Mouse (Mus musculus): Measurements from ENCODE around the gene Snx22.
A peak's percentile ranks its signal among the peaks of the same experiment; 100 is the strongest.

Snx22 gene

GRCm38 (mm10) chr9:66068971-66069391 is 538 bp downstream of the Snx22 start:
- peak; percentile 65 for DNase-seq (ENCODE audit: low read depth, low spot score)

DNA sequence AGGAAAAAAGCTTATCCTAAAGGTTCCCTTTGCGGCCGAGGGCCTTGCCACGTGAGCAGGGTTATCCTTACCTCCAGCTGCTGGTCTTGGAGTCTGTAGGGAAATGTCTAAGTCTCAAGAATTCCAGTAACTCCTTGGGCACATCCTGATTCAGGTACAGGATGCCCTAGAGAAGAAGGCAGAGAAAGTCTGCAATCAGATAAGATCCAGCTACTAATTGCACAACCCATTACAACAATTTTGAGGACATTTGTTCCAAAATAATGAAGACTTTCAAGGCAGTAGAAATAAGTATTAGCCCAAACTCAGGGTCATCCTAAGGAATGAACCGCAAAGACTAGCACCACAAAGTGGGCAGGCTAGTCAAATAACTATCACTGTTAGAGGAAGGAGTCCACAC is 1.5 kb downstream of the Snx22 start:
- no peak for DNase-seq (ENCODE audit: low read depth, low spot score)

- peak; percentile 61 for DNase-seq (ENCODE audit: low read depth, low spot score)
Observed at GRCm38 (mm10) chr9:66067542-66067941, 2.0 kb downstream of the Snx22 start.

DNA sequence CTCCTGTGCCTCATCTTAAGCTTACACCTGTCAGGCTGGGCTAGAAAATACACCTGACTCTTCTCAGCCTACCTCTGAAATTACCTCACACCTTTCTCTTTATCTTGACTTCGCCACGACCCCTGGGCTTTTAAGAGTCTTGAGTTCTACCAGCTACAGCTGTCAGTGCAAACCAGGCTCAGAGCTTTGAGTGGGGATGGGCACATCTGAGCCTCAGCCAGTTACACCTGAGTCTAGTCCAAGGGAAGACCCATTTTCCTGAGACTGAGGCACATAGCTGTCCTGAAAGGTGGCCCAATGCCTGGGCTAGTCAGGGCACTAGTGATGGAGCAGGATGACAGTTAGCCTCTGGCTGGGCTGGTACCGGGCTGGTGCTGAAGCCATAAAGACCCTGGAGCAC is 2.7 kb downstream of the Snx22 start:
- DNase-seq (ENCODE audit: low read depth, low spot score), result no peak

DNA sequence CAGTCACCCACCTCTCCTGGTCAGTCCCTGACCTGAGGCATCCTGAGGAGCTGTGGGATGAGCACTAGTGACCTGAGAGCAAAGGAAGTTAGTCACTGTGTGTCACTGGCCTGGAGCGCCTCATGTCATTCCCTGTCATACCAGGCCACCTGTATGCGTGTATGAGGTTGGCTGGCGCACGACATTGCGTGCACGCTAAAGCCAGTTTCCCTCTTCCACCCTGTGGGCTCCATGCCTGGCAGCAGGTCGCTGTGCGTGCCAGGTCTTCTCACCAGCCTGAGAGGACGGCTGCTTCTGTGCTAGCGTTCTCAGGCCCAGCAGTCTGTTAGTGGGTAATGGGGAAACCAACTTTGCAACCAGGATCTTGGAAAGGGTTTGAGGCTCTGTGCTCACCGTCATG is 5.2 kb downstream of the Snx22 start:
- DNase-seq (ENCODE audit: low read depth, low spot score), result no peak

- DNase-seq (ENCODE audit: low read depth, low spot score), result no peak
Observed at GRCm38 (mm10) chr9:66063446-66063845, 6.1 kb downstream of the Snx22 start.

DNA sequence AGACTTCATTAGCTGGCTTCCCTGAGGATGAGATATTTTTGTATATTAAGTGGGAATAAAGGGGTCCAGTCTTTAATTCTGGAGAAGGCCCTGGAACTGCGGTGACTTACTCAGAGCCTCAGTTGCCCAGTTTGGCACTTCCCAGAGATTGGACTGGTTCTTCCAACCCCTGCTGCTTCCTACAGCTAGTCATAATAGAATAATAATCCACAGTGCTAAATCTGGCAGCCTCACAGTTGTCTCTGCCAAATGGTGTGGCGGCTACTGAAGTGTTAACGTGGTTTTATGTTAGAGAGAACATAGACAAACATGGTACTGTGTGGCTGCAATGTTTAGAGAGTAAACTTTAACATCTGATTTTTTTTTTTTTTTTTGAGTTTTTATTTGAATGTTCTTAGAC is 7.9 kb downstream of the Snx22 start:
- no peak for DNase-seq (ENCODE audit: low read depth, low spot score)

- no peak for DNase-seq (ENCODE audit: low read depth, low spot score)
Observed at GRCm38 (mm10) chr9:66060986-66061385, 8.5 kb downstream of the Snx22 start.

- no peak for DNase-seq (ENCODE audit: low read depth, low spot score)
Observed at GRCm38 (mm10) chr9:66060308-66060647, 9.2 kb downstream of the Snx22 start.

DNA sequence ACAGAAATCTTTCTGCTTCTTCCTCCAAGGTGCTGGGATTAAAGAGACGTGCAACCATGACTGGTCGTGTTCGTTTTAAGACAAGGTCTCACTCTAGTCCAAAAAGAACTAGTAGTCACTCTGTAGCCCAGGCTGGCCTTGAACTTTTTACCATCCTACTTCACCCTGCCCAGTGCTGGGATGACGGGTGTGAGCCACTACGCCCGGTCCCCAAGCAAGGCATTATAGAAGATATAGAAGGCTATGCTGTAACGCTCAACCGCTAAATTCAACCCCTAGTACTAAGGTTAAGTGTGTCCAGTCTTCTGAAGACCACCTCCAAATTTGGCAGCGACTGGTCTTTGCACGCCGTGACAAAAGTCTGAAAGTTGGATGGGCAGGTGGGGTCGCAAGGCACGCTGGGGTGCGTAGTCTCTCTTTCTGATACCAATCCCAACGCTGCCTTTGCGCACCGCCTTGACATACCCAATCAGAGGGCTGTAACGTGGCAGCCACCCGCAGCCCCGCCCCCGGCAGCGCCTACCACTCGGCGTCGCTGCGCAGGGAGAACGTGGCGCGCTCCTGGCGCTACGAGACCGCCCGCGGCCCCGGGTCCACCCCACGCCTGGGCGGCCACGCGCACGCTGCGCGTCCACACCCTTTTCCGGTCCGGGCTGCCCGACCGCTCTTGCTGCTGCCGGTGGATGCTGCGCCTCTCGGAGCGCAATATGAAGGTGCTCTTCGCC is 9.8 kb downstream of the Snx22 start, which contains the start of gene Ppib:
TSS of gene Ppib (plus strand) at position 640 of the 725 bp plus-strand sequence.
- DNase-seq (ENCODE audit: low read depth, low spot score), result peak; percentile 97

- DNase-seq (ENCODE audit: low read depth, low spot score), result peak; percentile 36
Observed at GRCm38 (mm10) chr9:66053620-66054019, 15.9 kb downstream of the Snx22 start.

- no peak for DNase-seq (ENCODE audit: low read depth, low spot score)
Observed at GRCm38 (mm10) chr9:66052731-66053130, 16.8 kb downstream of the Snx22 start.

- DNase-seq (ENCODE audit: low read depth, low spot score), result no peak
Observed at GRCm38 (mm10) chr9:66051493-66051892, 18.0 kb downstream of the Snx22 start.

- no peak for DNase-seq (ENCODE audit: low read depth, low spot score)
Observed at GRCm38 (mm10) chr9:66049931-66050601, 19.5 kb downstream of the Snx22 start.

- no peak for DNase-seq (ENCODE audit: low read depth, low spot score)
Observed at GRCm38 (mm10) chr9:66043241-66043640, 26.3 kb downstream of the Snx22 start.

- no peak for DNase-seq (ENCODE audit: low read depth, low spot score)
Observed at GRCm38 (mm10) chr9:66042331-66042730, 27.2 kb downstream of the Snx22 start.

GRCm38 (mm10) chr9:66040801-66041200 is 28.7 kb downstream of the Snx22 start:
- DNase-seq (ENCODE audit: low read depth, low spot score), result no peak

DNA sequence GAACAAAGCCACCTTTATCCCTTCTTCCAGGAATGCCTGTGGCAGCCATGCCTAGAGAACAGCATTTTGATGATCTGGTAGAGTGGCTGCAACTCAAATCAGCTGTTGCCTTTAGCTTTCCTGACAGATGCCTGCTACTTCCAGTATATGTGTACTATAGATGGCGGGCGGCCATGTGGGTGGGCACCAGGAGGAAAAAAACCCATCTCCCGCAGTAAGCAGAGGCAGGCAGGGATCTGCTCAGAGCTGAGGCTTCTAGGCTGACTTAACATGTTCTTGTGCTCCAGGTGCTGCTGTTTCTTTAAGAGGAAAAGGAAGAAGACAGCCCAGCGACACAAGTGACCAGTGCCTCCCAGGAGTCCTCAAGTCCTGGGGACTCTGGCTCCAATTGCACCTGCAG is 30.2 kb downstream of the Snx22 start:
- DNase-seq (ENCODE audit: low read depth, low spot score), result no peak

- DNase-seq (ENCODE audit: low read depth, low spot score), result no peak
Observed at GRCm38 (mm10) chr9:66038581-66038980, 30.9 kb downstream of the Snx22 start.

DNA sequence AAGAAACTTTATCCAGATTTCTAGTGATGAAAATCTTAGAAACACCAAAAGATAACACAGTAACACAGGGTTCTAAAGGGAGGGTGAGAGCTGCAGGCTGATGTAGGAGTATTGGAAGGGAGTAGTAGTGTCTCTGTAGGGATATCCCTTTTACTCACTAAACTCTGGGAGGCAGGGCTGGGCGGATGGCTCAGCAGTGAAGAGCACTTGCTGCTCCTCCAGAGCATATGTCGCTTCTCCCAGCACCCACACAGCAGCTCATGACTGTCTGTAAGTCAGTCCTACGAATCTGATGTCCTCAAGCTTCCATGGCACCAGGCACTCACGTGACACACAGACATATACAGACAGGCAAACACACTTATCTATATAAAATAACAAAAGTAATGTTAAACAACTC is 31.4 kb downstream of the Snx22 start:
- no peak for DNase-seq (ENCODE audit: low read depth, low spot score)

DNA sequence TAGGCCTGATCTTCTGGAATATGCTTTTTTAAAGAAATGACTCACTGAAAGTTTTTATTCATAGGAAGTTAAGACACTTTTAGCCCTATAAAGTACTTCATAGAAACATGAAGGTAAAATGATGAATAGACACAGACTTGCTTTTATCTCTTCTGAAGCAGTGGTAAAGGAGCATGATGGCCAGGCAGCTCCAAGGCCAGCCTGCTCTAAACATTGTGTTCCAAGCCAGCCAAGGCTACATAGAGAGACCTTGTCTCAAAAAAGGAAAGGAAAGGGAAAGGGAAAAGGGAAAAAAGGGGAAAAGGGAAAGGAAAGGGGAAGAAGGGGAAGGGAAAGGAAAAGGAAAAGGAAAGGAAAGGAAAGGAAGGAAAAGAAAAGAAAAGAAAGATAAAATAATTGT is 48.9 kb downstream of the Snx22 start:
- DNase-seq (ENCODE audit: low read depth, low spot score), result no peak
